Mouse (Mus musculus): Measurements from ENCODE around the gene Ppia. TPM values are rescaled to one million over a fixed set of nuclear protein-coding genes. Genes with fewer than 3 reads are reported as not detected.
"Not testable (repeated sequence)": the region's sequence is repeated elsewhere in the genome, so short reads cannot be mapped to it uniquely, and the experiment has no call there.

Gene Ppia
- polyA plus RNA-seq, 1 experiment from 2014 or later, result 4,913 TPM

DNA sequence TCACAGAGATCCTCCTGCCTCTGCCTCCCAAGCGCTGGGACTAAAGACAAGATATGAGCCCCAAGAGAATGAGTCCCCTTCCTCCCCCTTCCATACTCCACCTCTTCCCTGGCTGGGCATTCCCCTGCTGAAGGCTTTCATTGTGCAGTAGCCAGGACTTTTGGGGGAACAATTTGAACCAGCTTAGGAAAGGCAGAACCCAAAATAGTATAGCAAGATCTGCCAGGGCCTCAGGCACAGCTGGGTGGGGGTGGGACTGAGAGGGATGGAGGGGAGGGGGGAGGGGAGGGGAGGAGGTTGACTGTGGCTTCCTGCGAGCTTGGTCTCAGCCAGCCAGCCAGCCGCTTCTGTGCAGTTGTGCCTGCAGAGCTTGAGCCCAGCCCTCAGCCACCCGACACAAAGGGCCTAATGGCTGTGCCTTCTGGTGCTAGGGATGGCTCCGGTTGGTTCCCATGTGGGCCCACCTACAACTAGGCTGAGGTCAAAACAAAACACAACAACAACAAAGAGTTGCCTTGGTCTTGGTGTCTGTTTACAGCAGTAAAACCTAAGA lies 5.1 kb upstream of the Ppia start:
- Histone ChIP-seq H3K27me3 (ENCODE audit: control insufficient read depth, insufficient read depth, low read length) (no peaks in the 10 kb centered on the region), H3K4me2 (ENCODE audit: low read depth, low read length, severe bottlenecking) (no peak overlapping the region), H3K9me3 (ENCODE audit: control insufficient read depth, low read length) (no peaks in the 10 kb centered on the region), H3K9ac (ENCODE audit: low read length) (no peak overlapping the region), H3K36me3 (ENCODE audit: control insufficient read depth, insufficient read depth, low read length) (peaks cover 4% of the 10 kb centered on the region; the same call in 1 of the 2 replicates), H3K4me1 (replicated peaks; ENCODE audit: control insufficient read depth, insufficient read depth, low read length) (peaks cover 3% of the 10 kb centered on the region), H3K4me3 (ENCODE audit: low read depth, low read length) (no peak overlapping the region), H3K27ac (ENCODE audit: low read depth, low read length) (no peak overlapping the region)
- ATAC-seq (replicated peaks; ENCODE audit: low FRiP score) (no peak), DNase-seq (ENCODE audit: low spot score) (no peak)
- 56% methylated on average over 5 of the region's 5 CpGs for WGBS

DNA sequence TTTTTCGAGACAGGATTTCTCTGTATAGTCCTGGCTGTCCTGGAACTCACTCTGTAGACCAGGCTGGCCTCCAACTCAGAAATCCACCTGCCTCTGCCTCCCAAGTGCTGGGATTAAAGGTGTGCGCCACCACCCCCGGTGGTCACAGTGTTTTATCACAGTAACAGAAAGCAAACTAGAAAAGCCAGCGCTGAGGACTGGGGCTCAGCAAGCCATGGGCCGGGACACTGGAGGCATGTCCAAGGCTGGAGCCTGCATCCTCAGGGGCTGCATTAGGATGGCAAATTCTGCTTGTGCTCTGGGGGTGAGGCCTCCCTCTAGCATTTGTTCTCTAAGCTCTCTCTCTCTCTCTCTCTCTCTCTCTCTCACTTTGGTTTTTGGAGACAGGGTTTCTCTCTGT lies 4.5 kb upstream of the Ppia start:
- H3K36me3 ChIP-seq (ENCODE audit: control insufficient read depth, insufficient read depth, low read length); ATAC-seq (replicated peaks; ENCODE audit: low FRiP score); DNase-seq (ENCODE audit: low spot score); H3K4me2 ChIP-seq (ENCODE audit: low read depth, low read length, severe bottlenecking); H3K9me3 ChIP-seq (ENCODE audit: control insufficient read depth, low read length); H3K4me3 ChIP-seq (ENCODE audit: low read depth, low read length); H3K27me3 ChIP-seq (ENCODE audit: control insufficient read depth, insufficient read depth, low read length); H3K4me1 ChIP-seq (replicated peaks; ENCODE audit: control insufficient read depth, insufficient read depth, low read length); H3K9ac ChIP-seq (ENCODE audit: low read length); H3K27ac ChIP-seq (ENCODE audit: low read depth, low read length): not testable (repeated sequence)
- WGBS, result 85% methylated on average over 5 of the region's 5 CpGs

DNA sequence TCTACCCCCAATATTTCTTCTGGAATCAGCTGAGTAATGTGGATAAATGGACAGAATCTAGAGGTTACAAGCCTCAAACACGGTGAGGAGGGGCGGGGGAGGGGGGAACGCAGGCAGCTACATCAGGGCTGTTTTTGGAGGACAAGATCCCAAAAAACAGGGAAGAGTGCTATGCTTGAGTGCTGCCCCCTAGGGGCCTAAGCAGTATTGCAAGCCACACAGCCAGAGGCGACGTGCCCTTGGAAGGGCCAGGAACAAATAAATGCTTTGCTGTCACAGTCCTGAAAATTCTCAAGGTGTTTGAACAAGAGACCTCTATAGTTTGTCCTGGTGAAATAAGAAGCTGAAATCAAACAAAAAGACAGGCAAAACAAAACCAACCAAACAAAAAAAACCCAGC lies 3.6 kb upstream of the Ppia start:
- no peak overlapping the region for H3K9ac ChIP-seq (ENCODE audit: low read length)
- DNase-seq (ENCODE audit: low spot score) (peak; percentile 87), ATAC-seq (replicated peaks; ENCODE audit: low FRiP score) (no peak)
- WGBS, result 9% methylated on average over 5 of the region's 5 CpGs
- H3K4me3 ChIP-seq (ENCODE audit: low read depth, low read length), result no peak overlapping the region
- no peaks in the 10 kb centered on the region for H3K36me3 ChIP-seq (ENCODE audit: control insufficient read depth, insufficient read depth, low read length)
- H3K4me2 ChIP-seq (ENCODE audit: low read depth, low read length, severe bottlenecking), result no peak overlapping the region
- H3K27me3 ChIP-seq (ENCODE audit: control insufficient read depth, insufficient read depth, low read length), result no peaks in the 10 kb centered on the region
- H3K27ac ChIP-seq (ENCODE audit: low read depth, low read length), result no peak overlapping the region
- H3K4me1 ChIP-seq (replicated peaks; ENCODE audit: control insufficient read depth, insufficient read depth, low read length), result peaks cover 3% of the 10 kb centered on the region
- no peaks in the 10 kb centered on the region for H3K9me3 ChIP-seq (ENCODE audit: control insufficient read depth, low read length)

DNA sequence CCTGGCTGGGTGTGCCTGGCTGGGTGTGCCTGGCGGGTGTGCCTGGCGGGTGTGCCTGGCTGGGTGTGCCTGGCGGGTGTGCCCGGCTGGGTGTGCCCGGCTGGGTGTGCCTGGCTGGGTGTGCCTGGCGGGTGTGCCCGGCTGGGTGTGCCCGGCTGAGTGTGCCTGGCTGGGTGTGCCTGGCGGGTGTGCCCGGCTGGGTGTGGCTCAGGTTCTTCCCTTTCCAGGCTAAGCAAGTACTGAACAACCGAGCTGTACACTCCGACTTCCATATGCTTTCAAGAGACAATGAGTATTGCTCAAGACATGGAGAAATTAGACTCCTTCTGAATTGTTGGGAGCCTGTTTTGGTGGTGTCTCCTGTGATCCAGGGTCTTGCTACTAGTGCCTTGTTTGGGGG lies 2.0 kb upstream of the Ppia start:
- Histone ChIP-seq H3K4me1 (replicated peaks; ENCODE audit: control insufficient read depth, insufficient read depth, low read length) (peaks cover 3% of the 10 kb centered on the region), H3K27me3 (ENCODE audit: control insufficient read depth, insufficient read depth, low read length) (no peaks in the 10 kb centered on the region), H3K9ac (ENCODE audit: low read length) (no peak overlapping the region), H3K36me3 (ENCODE audit: control insufficient read depth, insufficient read depth, low read length) (no peaks in the 10 kb centered on the region), H3K4me2 (ENCODE audit: low read depth, low read length, severe bottlenecking) (no peak overlapping the region), H3K27ac (ENCODE audit: low read depth, low read length) (no peak overlapping the region), H3K9me3 (ENCODE audit: control insufficient read depth, low read length) (no peaks in the 10 kb centered on the region), H3K4me3 (ENCODE audit: low read depth, low read length) (no peak overlapping the region)
- DNase-seq (ENCODE audit: low spot score), result peak; percentile 54
- 96% methylated on average over 12 of the region's 12 CpGs for WGBS
- ATAC-seq (replicated peaks; ENCODE audit: low FRiP score), result no peak

DNA sequence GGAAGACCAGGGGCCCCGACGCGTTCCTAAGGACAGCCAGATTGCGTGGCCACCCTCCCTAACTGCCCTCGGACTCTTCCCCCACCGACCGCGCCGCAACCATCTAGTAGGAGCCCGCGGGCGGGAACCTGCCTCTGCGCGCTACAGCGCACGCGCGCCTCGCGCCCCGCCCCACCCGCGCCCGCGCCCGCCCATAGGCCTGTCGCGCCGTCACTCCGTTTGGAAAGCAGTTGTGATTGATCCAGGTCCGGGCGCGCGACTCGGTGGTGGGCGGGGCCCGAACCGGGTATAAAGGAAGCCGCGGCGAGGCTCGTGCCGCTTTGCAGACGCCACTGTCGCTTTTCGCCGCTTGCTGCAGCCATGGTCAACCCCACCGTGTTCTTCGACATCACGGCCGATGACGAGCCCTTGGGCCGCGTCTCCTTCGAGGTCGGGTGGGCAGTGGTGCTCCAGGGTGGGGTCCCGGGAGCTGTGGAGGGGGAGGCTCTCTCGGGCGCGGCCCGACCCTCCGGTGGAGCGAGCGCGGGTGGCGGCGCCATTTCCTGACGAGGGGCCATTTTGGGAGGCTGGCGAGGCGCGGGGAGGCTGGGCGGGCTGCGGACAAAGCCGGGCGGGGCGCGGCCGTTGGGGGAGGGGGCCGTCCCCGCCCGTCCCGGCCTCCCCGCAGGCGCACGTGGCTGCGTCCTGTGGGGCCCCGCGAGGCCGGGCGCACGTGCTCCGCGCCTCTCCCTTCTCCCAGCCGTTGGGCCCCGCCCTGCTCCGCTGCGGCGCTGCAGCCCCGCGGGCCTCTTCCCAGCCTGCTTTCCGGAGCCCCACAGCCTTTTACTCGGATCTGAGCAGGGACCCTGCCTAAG lies 535 bp downstream of the Ppia start:
- WGBS, result under 1% methylated on average over 96 of the region's 102 CpGs
- Histone ChIP-seq H3K9ac (ENCODE audit: low read length) (peak overlapping the region; percentile 97), H3K4me1 (replicated peaks; ENCODE audit: control insufficient read depth, insufficient read depth, low read length) (peaks cover 3% of the 10 kb centered on the region), H3K27me3 (ENCODE audit: control insufficient read depth, insufficient read depth, low read length) (no peaks in the 10 kb centered on the region), H3K4me2 (ENCODE audit: low read depth, low read length, severe bottlenecking) (peak overlapping the region; percentile 67), H3K27ac (ENCODE audit: low read depth, low read length) (peak overlapping the region; percentile 93), H3K9me3 (ENCODE audit: control insufficient read depth, low read length) (no peaks in the 10 kb centered on the region), H3K36me3 (ENCODE audit: control insufficient read depth, insufficient read depth, low read length) (peaks cover 5% of the 10 kb centered on the region; the same call in 1 of the 2 replicates), H3K4me3 (ENCODE audit: low read depth, low read length) (peak overlapping the region; percentile 96)
- ATAC-seq (replicated peaks; ENCODE audit: low FRiP score) (peak; percentile 96), DNase-seq (ENCODE audit: low spot score) (peak; percentile 100)

DNA sequence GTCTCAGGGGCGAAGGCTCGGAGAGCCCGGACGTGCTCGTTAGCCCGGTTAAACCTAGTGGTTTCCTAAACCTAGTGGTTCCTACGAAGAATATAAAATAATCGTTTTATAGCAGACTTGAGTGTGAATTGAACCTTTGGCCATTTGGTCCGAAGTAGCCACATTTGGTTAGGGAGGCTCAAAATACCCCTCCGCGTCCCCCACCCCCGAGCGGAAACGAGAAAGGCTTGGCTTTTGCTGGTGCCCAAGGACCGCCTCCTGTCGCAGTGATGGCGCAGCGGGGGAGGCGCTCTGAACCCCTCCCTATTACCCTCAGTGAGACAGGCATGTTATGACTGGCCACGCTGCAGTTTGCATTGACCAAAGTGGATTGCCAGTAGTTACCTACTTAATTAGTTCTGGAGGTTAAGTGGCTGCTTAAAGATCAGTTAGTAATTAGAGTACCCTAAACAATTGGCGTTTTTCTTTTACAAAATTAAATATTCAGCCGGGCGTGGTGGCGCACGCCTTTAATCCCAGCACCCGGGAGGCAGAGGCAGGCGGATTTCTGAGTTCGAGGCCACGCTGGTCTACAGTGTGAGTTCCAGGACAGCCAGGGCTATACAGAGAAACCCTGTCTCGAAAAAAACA lies 1.3 kb downstream of the Ppia start:
- 2% methylated on average over 30 of the region's 30 CpGs for WGBS
- DNase-seq (ENCODE audit: low spot score), result peak; percentile 90
- Histone ChIP-seq H3K27ac (ENCODE audit: low read depth, low read length) (peak overlapping the region; percentile 93), H3K9ac (ENCODE audit: low read length) (peak overlapping the region; percentile 97), H3K27me3 (ENCODE audit: control insufficient read depth, insufficient read depth, low read length) (no peaks in the 10 kb centered on the region), H3K4me1 (replicated peaks; ENCODE audit: control insufficient read depth, insufficient read depth, low read length) (peaks cover 3% of the 10 kb centered on the region), H3K4me2 (ENCODE audit: low read depth, low read length, severe bottlenecking) (peak overlapping the region; percentile 67), H3K4me3 (ENCODE audit: low read depth, low read length) (peak overlapping the region; percentile 96), H3K36me3 (ENCODE audit: control insufficient read depth, insufficient read depth, low read length) (peaks cover 8% of the 10 kb centered on the region; the same call in 1 of the 2 replicates), H3K9me3 (ENCODE audit: control insufficient read depth, low read length) (no peaks in the 10 kb centered on the region)
- peak; percentile 53 for ATAC-seq (replicated peaks; ENCODE audit: low FRiP score)

DNA sequence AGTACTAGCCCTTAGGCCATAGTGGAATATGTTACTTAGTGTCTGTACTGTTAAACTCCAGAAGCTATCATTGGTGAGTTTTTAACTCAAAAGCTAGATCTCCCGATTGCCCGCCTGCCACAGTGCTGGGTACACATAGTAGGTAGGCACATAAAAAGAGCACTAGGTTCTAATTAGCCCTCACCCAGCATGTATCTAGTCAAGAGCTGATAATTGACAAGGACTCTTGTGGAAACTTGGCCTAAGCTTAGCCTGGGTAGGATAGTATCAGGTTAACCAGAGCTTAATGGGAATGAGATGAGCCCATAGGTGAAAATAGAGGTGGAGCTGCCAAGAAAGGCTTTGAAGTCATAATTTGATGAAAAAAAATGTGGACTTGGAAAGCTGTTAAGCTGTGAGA lies 1.8 kb downstream of the Ppia start:
- 45% methylated on average over 2 of the region's 2 CpGs for WGBS
- H3K27me3 ChIP-seq (ENCODE audit: control insufficient read depth, insufficient read depth, low read length), result no peaks in the 10 kb centered on the region
- H3K4me3 ChIP-seq (ENCODE audit: low read depth, low read length), result peak overlapping the region; percentile 96
- peak overlapping the region; percentile 97 for H3K9ac ChIP-seq (ENCODE audit: low read length)
- peaks cover 8% of the 10 kb centered on the region; the same call in 1 of the 2 replicates for H3K36me3 ChIP-seq (ENCODE audit: control insufficient read depth, insufficient read depth, low read length)
- H3K4me1 ChIP-seq (replicated peaks; ENCODE audit: control insufficient read depth, insufficient read depth, low read length), result peaks cover 3% of the 10 kb centered on the region
- H3K9me3 ChIP-seq (ENCODE audit: control insufficient read depth, low read length), result no peaks in the 10 kb centered on the region
- no peak overlapping the region for H3K27ac ChIP-seq (ENCODE audit: low read depth, low read length)
- peak overlapping the region; percentile 67 for H3K4me2 ChIP-seq (ENCODE audit: low read depth, low read length, severe bottlenecking)
- ATAC-seq (replicated peaks; ENCODE audit: low FRiP score) (no peak), DNase-seq (ENCODE audit: low spot score) (no peak)

DNA sequence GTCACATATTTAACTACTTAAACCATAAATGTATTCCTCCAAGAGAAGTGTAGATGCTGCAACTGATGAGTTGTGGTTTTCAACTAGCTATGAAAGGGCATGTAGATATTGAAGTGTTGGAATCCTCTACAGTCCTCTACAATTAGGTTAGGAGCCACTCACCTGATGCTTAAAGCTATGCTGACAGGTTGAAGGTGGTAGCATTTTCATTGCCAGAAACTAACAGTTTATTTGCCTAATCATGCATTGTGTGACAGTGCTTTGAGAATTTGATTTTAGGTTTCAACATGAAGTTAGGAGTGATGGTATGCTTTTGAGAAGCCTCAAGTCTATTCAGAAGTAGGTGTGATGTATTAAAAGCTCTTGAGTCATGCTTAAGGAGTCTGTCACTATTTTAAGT lies 2.2 kb downstream of the Ppia start:
- no peak for ATAC-seq (replicated peaks; ENCODE audit: low FRiP score)
- H3K27me3 ChIP-seq (ENCODE audit: control insufficient read depth, insufficient read depth, low read length), result no peaks in the 10 kb centered on the region
- peak overlapping the region; percentile 96 for H3K4me3 ChIP-seq (ENCODE audit: low read depth, low read length)
- peak overlapping the region; percentile 67 for H3K4me2 ChIP-seq (ENCODE audit: low read depth, low read length, severe bottlenecking)
- no peaks in the 10 kb centered on the region for H3K9me3 ChIP-seq (ENCODE audit: control insufficient read depth, low read length)
- H3K9ac ChIP-seq (ENCODE audit: low read length), result peak overlapping the region; percentile 97
- H3K27ac ChIP-seq (ENCODE audit: low read depth, low read length), result no peak overlapping the region
- H3K36me3 ChIP-seq (ENCODE audit: control insufficient read depth, insufficient read depth, low read length), result peaks cover 8% of the 10 kb centered on the region; the same call in 1 of the 2 replicates
- peaks cover 3% of the 10 kb centered on the region for H3K4me1 ChIP-seq (replicated peaks; ENCODE audit: control insufficient read depth, insufficient read depth, low read length)
- DNase-seq (ENCODE audit: low spot score), result no peak

Measured in forebrain, embryonic 11.5 days (tissue).